Mouse (Mus musculus) naive thymus-derived CD4-positive, alpha-beta T cell, adult 2 months (primary cell): Measurements from ENCODE around the gene Kif1c.
"Not testable (repeated sequence)": the region's sequence is repeated elsewhere in the genome, so short reads cannot be mapped to it uniquely, and the experiment has no call there.

ENCODE experiments used
- DNase-seq: peaks from one replicate; pipeline ENCODE4 v3.0.0-alpha.2; 2011; ENCODE audit warnings: low read depth

Kif1c gene

DNA sequence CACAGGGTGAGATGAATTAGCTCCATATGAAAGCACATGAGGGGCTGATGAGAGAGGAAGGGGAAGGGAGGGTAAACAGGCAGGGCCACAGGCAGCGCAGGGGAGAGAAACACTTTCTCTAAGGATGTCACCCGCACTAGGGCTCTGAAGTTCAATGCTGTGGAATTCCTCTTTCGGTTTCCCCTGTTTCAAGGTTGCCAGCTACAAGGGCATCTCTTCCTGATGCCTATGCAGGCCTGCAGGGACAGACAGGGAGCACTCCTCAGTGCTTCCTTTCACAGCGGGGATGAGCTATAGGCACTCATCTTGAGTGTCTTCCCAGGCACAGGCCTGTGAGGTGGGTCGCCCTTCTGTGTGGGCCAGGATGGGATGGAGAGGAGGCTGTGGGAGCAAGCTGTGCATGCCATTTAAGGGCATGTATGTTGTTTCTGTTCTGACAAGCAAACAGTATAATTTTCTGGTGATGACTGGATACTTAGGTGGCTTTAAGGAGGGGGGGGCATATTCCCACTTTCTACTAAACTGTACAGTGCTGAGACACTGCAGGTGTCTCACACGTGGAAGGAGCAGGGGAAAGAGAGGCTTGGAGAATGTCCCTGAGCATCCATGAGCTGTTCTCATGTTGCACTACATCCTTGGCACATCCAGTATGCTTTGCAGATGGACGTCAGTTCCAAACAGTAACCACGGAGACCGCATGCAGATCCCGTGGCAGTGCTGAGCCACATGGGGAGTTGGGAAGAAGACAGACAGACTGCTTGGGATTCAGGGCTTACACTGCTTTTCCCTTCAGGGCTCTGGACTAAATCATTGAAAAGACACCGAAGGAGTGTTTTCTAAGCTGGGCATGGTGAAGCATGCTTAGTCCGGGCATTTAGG is 42.5 kb downstream of the Kif1c start:
- DNase-seq: no peak

DNA sequence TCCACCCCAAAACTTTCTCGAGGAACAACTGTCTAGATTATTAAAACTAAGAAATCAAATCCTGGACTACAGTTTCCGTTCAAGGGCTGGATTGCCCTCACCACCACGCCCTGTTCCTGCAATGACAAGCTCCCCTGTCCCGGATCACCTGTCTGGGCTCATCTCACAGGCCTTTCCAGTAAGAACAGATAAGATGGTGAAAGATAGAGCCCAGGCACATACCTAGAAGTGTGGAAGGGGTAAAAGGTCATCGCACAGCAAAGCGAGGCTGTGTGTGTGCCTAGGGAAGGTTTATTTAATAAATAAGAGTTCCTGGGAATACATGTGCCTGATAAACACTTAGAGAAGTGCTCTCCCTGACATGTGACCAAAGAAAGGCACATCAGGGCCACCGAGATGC is 45.3 kb downstream of the Kif1c start:
- DNase-seq: no peak

DNA sequence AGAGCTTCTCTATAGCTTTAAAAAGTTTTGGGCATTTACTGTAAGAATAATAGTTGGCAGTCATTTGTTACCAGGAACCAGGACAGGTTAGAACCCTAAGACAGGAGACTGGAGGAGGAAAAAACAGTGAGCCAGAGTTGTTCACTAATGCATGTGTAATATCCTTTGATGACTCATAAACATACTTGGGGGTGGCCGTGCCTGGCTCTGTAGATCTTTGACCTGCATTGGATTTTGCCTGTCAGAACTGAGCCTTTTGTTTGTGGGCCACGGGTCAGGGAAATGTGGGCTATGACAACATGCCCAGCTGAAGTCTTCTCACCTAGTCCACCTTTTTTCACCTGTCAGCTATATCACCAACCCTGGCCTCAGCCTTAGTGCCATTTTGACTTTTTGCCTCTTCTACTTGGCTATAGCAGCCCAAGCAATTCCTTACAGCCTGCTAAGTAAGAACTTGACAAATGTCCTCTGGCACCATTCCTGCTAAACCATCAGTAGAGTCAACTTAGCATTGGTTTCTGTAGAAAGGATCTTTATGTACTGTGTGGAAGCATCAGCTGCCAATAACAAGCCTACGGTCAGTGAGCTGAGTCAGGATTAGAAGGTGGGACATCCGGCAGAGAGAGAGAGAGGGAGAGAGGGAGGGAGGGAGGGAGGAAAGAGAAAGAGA is 47.7 kb downstream of the Kif1c start:
- DNase-seq: no peak

DNA sequence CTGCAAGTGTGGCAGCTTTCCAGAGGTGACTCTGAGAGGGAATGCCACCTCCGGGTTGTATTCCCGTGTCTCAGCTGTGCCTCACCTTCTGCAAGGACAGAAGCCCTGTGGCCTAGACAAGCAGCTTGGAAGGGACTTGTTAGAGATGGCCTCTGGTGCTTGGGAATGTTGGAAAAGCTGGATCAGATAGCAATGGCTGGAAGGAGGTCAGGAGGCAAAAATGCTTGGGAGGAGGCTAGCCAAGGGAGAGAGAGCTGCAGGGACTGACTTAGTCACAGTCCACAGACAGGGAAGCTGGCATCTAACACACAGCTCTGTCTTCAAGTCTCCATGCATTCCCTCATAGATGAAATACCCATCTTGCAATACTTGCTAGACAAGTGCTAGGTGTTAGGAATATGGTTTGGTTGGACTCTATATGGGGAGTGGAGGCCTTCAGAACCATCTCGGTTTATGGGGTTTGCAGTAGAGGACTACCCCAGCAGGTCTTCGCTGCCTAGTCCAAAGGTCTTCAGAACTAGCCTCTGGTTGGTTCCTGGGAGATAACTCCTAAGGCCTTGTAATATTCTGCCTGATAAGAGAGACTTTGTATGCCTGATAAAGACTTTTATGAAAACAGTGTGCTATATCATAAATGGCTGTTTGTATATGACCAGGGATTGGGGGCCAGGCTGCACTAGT is 52.1 kb downstream of the Kif1c start:
- no peak for DNase-seq

DNA sequence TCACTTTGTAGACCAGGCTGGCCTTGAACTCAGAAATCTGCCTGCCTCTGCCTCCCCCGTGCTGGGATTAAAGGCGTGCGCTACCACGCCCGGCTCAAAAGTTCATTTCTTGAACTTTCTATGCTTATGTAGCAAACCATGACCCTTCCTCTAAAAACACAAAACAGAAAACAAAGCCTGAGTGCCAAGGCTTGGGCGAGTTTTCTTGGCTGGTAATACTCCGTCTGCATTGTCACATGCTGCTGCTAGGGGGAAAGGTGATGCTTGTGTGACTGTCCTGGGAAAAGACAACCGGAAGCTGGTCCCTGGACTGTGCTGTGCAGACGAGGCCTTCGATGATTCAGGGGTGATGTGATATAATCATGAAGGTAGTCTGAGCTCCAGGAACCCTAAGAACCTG is 52.8 kb downstream of the Kif1c start:
- no peak for DNase-seq

DNA sequence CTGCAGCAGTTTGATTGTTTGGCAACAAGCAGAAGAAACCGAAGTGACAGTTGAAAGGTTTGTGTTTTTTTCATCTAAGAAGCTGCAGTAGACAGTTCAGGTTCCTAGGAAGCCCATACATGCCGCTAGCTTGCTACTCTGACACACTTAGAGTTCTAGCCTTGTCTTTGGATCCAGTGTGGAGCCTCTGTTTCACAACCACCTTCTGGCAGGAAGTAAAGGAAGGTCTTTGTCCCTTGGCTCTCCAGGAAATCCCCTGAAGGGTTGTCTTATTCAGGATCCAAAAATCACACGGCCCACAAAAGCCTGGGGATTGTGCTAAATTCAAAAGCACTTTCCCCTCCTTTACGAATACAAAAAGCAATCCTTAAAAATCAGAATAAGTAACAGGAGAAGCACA is 54.1 kb downstream of the Kif1c start:
- no peak for DNase-seq

DNA sequence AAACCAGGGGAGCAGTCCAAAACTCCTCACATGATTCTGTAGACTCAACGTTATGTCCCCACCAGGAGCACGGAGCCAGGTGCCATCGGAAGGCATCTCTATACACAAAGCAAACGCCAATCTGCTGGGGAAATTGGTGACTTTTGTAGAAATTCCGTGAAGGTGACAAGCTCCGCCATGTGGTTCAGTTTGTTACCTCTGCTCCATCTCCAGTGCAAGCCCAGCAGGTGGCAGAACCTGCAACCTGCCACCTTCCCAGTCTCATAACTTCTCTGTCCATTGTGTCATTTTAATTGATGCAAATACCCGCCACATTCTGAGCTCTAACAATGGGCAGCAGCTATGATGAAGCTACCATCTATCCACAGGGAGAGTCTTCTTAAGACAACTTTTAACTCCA is 54.6 kb downstream of the Kif1c start:
- no peak for DNase-seq

DNA sequence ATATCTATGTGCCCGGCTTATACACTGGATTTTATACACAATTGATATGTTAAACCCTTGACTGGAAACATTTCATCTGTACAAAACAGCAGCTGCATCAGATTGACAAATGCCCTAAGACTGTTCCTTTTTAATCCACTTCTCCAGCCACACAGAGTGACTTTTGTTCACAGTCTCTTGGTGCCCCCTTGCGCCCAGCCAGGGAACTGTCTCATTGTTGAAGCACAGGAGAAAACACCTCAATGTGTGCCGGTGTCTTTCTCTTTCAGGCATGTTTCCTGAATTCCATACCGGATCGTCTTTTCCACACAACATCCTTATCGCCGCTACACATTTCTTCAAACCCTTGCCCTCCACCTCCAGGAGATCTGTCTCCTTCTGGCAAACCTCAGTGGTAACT is 55.3 kb downstream of the Kif1c start:
- peak; percentile 90 for DNase-seq

DNA sequence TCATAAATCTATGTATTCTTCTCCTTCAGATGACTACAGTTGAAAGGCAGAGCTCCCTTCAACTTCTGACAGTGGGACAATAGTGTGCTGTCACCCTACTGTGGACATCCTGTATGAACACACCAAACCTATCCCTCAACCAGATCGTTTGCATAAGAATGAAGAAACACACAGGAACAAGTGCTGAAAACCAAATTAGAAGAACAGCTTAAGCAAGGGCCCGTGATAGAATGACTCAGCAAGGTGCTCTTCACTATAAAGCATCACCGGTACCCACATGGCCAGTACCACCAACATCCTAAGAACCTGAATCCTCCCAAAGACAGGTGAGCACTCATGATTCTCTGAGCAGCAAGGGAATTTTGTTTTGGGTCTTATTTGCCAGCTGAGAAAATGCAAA is 60.1 kb downstream of the Kif1c start:
- not testable (repeated sequence) for DNase-seq

DNA sequence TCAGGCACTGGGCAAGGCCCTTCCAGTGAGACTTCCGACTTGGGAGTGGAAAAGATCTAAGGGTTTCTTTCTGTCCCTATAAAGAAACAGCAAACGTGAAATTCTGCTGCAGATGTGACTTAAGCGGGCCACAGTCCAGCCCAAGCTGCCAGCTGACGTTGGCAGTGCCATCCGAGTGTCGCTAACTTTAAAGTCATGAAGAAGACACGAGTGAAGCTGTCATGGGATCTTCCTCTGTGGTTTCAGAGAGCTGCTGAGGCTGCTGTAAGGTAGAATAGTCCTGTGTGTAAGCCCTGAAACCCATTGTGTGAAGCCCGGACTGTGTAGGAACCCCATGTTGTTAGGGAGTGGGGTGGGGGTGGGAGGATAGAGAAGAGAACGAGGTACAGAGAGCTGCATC is 62.3 kb downstream of the Kif1c start:
- DNase-seq: peak; percentile 76

DNA sequence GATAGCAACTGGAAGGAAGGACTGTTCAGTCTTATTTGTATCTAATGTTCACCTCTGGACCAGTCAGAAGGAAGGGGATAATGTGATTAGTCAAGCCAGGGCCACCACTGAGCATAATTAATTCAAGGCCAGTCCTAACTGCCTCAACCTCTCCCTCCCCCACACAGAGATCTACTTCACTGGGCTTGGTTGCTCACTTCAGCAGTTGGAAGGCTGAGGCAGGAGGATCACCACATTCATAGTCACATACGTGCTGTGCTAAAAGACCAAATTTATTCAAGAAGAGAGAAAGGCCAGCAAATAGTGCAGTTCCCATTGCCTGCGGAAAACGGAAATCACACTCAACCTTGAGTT is 63.2 kb downstream of the Kif1c start:
- DNase-seq: no peak

DNA sequence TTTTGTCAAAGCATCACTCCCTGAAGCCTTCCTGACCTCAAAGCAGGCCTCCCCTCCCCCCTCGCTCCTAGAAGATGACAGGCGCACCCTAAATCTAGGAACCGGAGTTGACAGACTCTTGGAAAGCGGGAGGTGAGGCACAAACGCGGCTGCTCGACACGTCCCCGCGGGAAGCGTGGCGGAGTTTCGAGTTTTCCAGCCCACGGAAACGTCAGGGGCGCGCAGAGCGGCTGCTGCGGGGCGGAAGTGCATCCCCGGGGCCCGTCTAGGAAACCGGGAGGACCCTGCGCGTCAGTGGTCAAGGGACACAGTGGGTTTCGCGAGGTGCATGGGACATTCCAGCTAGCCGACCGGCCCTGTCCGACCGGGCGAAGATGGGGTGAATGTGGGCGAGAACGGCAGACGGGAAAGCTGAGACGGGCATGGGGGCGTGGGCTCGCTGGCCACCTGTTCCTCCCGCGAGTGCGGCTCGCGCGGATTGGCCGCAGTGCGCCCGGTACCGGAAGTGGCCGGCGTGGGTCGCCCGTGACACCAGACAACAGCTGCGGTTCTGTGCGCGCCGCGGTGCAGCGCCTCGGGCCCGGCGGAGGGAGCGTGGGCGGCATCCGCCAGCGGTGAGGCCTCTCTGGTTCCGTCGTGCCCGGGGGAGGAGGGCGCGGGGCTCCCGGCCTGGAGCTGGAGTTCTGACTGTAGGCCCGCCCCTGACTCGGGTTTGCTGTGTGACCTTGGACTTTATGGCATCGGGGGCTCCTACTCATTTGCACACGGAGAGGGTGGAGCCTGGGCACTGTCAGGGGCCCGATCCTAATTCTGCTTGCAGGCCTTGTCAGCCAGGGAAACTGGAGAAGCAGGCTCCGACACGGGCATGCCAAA is 63.8 kb downstream of the Kif1c start, which contains the start of gene Zfp3:
TSS of gene Zfp3 (plus strand) at position 274 of the 873 bp plus-strand sequence.
- DNase-seq: peak; percentile 84

DNA sequence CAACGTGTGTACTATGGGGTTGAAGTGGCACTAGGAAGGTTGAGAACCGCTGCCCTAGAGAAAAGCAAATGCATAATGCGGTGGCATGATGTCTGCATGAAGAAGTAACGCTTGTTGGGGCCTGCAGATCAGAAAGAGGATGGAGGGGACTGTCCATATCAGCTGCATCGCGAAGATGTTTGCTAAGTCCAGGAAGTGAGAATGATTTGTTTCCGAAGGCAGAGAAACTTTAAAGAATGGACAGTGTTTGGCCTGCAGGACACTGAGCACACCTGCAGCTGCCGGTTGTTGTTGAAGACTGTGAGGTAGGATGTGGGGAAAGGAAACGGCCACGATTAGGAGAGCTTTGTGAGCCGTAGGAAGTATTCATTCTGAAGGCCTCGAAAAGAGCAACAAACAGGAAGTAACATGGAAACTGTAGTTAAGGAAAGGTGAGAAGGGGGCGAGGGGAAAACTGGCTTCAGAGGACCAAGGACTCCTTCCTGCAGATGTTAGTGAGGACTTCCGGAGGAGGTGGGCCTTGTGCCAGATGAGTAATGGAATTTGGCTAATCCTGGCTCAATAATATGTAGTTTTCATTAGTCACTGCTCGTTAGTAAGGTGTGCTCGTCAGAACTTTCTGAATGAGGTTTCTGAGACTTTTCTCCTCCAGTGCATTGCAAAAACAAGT is 65.6 kb downstream of the Kif1c start:
- peak; percentile 66 for DNase-seq

DNA sequence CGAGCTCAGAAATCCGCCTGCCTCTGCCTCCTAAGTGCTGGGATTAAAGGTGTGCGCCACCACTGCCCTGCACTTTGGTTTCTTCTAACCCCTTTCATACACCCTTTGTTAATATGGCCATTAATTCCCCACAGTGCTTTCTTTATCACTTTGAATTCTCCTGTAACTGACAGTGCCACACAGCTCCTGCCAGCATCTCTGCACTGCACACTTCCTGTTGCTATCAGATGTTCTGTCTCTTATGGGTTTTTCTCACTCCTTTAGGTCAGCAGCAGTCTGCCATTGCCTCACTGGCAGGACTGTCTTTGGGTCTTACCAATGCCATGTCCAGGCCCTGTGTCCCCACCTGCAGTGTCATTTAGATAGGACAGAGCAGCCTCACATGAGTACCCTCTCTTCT is 70.5 kb downstream of the Kif1c start:
- no peak for DNase-seq

DNA sequence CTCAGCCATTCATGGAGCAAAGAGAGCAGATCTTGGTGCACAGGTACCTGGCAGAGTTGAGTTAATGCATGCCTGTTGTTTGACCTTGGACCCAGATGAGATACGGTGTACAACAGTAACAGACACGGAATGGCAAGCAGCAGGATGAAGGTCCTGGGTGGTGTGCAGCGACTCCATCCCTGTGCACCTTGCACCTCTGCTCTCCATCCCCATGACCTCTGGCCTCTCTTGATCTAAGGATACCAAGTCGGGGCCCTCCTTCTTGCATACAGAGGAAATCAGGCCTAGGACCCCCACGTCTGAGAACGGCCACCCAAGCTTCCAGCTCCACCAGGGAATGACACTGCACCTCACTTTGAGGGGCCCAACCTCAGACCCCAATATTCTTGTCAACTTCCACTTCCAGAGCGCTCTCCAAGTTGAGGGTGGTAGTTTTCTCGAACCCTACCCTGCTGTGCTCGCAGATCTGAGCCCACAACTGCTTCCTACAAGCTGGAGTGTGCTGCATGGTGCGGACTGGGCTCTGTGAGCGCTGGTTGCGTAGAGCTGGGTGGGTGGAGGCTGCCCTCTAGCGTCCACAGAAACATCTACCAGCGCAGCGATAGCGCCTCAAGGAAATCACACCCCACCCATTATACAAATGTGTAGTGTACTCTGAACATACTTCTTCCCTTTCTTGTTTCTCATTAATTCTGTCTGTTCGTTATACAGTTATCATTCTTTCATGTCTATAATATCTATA is 76.7 kb downstream of the Kif1c start:
- peak; percentile 89 for DNase-seq

DNA sequence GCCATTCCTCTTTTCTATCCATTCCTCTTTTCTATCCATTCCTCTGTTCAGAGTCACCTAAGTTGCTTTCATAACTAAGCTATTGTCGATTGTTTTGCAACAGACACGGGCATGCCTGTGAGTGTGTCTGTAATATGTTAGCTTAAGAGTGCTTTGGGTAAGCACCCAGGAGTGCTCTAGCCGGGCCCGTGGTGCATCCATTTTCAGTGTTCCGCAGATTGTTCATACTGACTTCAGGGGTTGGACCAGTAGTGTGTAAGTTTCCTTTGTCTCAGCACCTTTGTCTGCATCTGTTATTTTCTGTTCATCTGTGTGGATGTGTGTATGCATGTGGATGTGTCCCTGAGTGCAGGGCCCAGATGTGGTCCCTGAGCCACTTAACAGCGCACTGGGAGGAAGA is 77.3 kb downstream of the Kif1c start:
- DNase-seq: no peak

DNA sequence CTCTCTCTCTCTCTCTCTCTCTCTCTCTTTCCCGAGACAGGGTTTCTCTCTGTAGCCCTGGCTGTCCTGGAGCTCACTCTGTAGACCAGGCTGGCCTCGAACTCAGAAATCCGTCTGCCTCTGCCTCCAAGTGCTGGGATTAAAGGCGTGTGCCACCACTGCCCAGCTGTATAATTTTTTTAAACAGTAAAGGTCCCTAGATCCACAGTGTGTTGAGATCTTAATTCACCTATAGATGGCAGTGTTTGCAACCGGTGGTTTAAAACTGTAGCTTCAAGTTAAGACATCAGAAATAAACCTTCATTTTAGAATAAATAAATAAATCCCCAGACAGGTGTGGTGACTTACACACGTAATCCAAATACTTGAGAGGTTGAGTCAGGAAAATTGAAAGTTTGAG is 77.7 kb downstream of the Kif1c start:
- peak; percentile 75 for DNase-seq
